Mouse (Mus musculus): ENCODE measurements around the gene Rnps1. TPM values are rescaled to one million over a fixed set of nuclear protein-coding genes. Genes with fewer than 3 reads are reported as not detected.

The Rnps1 gene
- total and polyA plus RNA-seq, 3 experiments = 160 to 288 (median 255) TPM

DNA sequence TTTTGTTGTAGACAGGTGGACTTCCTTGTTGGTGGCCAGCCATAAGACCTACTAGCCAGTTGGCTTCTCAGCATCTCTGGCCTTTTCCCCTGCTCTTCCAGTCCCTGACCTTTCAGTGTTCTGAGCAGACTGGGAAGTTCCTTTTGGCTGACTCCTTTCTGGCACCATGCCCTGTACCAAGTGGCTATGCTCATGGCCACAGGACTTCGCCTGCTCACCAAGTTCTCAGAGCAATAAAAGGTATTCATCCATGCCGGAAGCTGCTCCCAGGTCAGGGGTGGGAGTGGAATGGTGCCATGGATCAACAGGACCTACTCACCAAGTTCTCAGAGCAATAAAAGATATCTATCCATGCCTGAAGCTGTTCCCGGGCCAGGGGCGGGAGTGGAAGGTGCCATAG, 58.1 kb downstream of the Rnps1 start:
- dilution Hi-C loops (cut with MboI; ENCODE audit: extremely low pct_ligation_motif_present, extremely low pct_unique_long_range_greater_than_20kb, low sequenced_read_pairs) = no loop called here
- Histone ChIP-seq H3K9me3 (replicated peaks; ENCODE audit: low read length) (no peaks in the 10 kb centered on the region), H3K79me2 (replicated peaks; ENCODE audit: control insufficient read depth, extremely low read depth, insufficient read depth, poor library complexity, severe bottlenecking) (peaks cover 7% of the 10 kb centered on the region; the same call in 1 of the 2 replicates), H3K27ac (ENCODE audit: insufficient read depth, low read depth) (no peak overlapping the region), H3K27me3 (replicated peaks) (no peaks in the 10 kb centered on the region), H3K36me3 (replicated peaks in 1 of 2; ENCODE audit: control insufficient read depth in 1 of 2, insufficient read depth in 1 of 2, low read length in 1 of 2) (peaks cover 39 to 59% of the 10 kb centered on the region in 2 experiments), H3K4me2 (ENCODE audit: insufficient read depth, low read depth, poor library complexity, severe bottlenecking) (no peak overlapping the region), H3K9ac (ENCODE audit: insufficient read depth, low read depth) (no peak overlapping the region), H3K4me1 (ENCODE audit: control insufficient read depth in 1 of 2, insufficient read depth in 2 of 2) (peaks cover 5 to 26% of the 10 kb centered on the region in 2 experiments; a peak in 3 of 4 replicates), H3K4me3 (replicated peaks in 1 of 3; ENCODE audit: low read depth in 2 of 3, low read length in 2 of 3, poor library complexity in 1 of 3) (no peak overlapping the region)
- in situ Hi-C loops (cut with MboI; ENCODE audit: low pct_ligation_motif_present, low pct_unique_long_range_greater_than_20kb, low sequenced_read_pairs) = no loop called here
- DNase-seq (ENCODE audit: extremely low read depth) = no peak
- TF ChIP-seq POLR2AphosphoS2 (IDR thresholded peaks at IDR 0.05; ENCODE audit: low read depth, low read length) (0 out of 2 replicates have a peak, but pooled peaks have one; percentile 4), ETS1 (conservative IDR thresholded peaks at IDR 0.05; ENCODE audit: low read depth, low read length) (no peak), HCFC1 (IDR thresholded peaks at IDR 0.05; ENCODE audit: low read depth, low read length) (no peak)

DNA sequence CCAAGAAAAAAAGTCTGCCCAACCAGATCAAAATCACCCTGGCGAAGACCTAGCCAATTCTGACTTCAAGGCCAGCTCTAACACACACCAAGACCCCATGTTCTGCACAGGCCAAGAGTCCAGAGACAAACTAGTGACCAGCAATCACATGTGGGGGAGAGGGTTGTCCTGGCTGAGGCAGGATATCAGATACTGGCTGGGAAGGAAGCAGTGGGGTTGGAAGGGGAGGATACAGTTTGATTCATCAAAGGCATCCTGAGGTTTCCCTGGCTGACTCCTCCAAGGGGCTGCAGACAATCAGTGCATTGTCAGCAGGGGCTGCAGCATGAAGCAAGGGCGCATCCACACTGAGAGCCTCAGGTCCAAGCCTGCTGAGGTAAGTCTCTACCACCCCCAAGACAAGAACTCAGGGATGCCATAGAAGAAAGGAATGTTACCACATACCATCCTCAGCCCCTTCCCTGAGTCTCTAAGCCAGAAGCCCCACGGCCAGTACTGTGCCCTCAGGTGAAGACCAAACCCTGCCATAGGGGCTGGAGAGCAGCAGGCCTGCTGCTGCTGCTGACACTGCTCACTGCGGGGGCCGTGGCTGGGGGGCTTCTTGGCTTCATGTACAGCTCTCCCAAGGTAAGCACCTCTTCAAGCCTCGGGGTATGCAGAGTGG, 59.4 kb downstream of the Rnps1 start, which contains the start of gene Bricd5:
Gene Bricd5 (plus strand): TSS at position 273 of the 664 bp plus-strand sequence.
- H3K4me1 ChIP-seq (ENCODE audit: control insufficient read depth in 1 of 2, insufficient read depth in 2 of 2) = peaks cover 12 to 30% of the 10 kb centered on the region in 2 experiments; a peak in 3 of 4 replicates

DNA sequence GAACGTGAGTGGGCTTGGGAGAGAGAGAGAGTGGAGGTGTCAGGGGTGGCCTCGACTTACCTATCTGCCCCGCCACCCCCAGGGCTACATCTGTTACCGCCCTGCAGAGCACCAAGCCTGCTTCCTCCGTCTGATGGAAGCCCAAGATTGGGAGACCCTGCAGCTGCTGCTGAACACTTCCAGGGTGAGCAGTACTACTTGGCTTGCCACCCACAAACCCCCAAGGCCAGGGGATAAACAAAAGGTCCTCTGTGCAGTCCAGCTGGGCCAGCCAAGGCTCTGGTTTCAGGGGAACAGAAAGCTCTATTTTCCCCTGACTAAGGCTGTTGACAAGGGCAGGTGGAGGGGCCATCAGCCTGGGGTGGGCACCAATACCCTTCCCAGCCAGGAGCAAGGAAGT, 60.2 kb downstream of the Rnps1 start:
- no peaks in the 10 kb centered on the region for H3K27me3 ChIP-seq (replicated peaks)
- no peak overlapping the region for H3K27ac ChIP-seq (ENCODE audit: insufficient read depth, low read depth)
- H3K4me1 ChIP-seq (ENCODE audit: control insufficient read depth in 1 of 2, insufficient read depth in 2 of 2) = peaks cover 12 to 28% of the 10 kb centered on the region in 2 experiments; a peak in 3 of 4 replicates
- peaks cover 7% of the 10 kb centered on the region; the same call in 1 of the 2 replicates for H3K79me2 ChIP-seq (replicated peaks; ENCODE audit: control insufficient read depth, extremely low read depth, insufficient read depth, poor library complexity, severe bottlenecking)
- H3K36me3 ChIP-seq (replicated peaks in 1 of 2; ENCODE audit: control insufficient read depth in 1 of 2, insufficient read depth in 1 of 2, low read length in 1 of 2) = peaks cover 39 to 62% of the 10 kb centered on the region in 2 experiments
- no peak overlapping the region for H3K4me3 ChIP-seq (replicated peaks in 1 of 3; ENCODE audit: low read depth in 2 of 3, low read length in 2 of 3, poor library complexity in 1 of 3)
- TF ChIP-seq HCFC1 (IDR thresholded peaks at IDR 0.05; ENCODE audit: low read depth, low read length) = no peak
- no peak overlapping the region for H3K9ac ChIP-seq (ENCODE audit: insufficient read depth, low read depth)
- no peak overlapping the region for H3K4me2 ChIP-seq (ENCODE audit: insufficient read depth, low read depth, poor library complexity, severe bottlenecking)
- in situ Hi-C loops (cut with MboI; ENCODE audit: low pct_ligation_motif_present, low pct_unique_long_range_greater_than_20kb, low sequenced_read_pairs) = no loop called here
- DNase-seq (ENCODE audit: extremely low read depth) = no peak
- H3K9me3 ChIP-seq (replicated peaks; ENCODE audit: low read length) = no peaks in the 10 kb centered on the region
- dilution Hi-C loops (cut with MboI; ENCODE audit: extremely low pct_ligation_motif_present, extremely low pct_unique_long_range_greater_than_20kb, low sequenced_read_pairs) = no loop called here

More for the DNA sequence above, 59.4 kb downstream of the Rnps1 start, which contains the start of gene Bricd5:
- Histone ChIP-seq H3K9ac (ENCODE audit: insufficient read depth, low read depth) (no peak within 1 kb of the TSS), H3K79me2 (replicated peaks; ENCODE audit: control insufficient read depth, extremely low read depth, insufficient read depth, poor library complexity, severe bottlenecking) (peaks cover 7% of the 10 kb centered on the region; the same call in 1 of the 2 replicates), H3K27me3 (replicated peaks) (no peaks in the 10 kb centered on the region), H3K9me3 (replicated peaks; ENCODE audit: low read length) (no peaks in the 10 kb centered on the region), H3K4me3 (replicated peaks in 1 of 3; ENCODE audit: low read depth in 2 of 3, low read length in 2 of 3, poor library complexity in 1 of 3) (no peak within 1 kb of the TSS), H3K4me2 (ENCODE audit: insufficient read depth, low read depth, poor library complexity, severe bottlenecking) (no peak within 1 kb of the TSS), H3K27ac (ENCODE audit: insufficient read depth, low read depth) (no peak within 1 kb of the TSS), H3K36me3 (replicated peaks in 1 of 2; ENCODE audit: control insufficient read depth in 1 of 2, insufficient read depth in 1 of 2, low read length in 1 of 2) (peaks cover 39 to 62% of the 10 kb centered on the region in 2 experiments)
- no peak for DNase-seq (ENCODE audit: extremely low read depth)
- TF ChIP-seq ZMIZ1 (IDR thresholded peaks at IDR 0.05; ENCODE audit: low read depth, low read length) = no peak
- TF ChIP-seq POLR2A (IDR thresholded peaks at IDR 0.05; ENCODE audit: low read depth, low read length) = peak; percentile 32; the same call in 1 of the 2 replicates
- in situ Hi-C loops (cut with MboI; ENCODE audit: low pct_ligation_motif_present, low pct_unique_long_range_greater_than_20kb, low sequenced_read_pairs) (no loop called here), dilution Hi-C loops (cut with MboI; ENCODE audit: extremely low pct_ligation_motif_present, extremely low pct_unique_long_range_greater_than_20kb, low sequenced_read_pairs) (no loop called here)

Other genes with a start within 250 kb of the Rnps1 start
Only the 20 nearest of the 21 such genes appear.
- gene Tbc1d24, start 209.0 kb upstream of the Rnps1 start, total RNA-seq (2012; rRNA removed) = 4.2 and 4.8 TPM in 2 replicates
- gene Tbc1d24, start 209.0 kb upstream of the Rnps1 start, total RNA-seq (2014; rRNA removed) = 3.5 and 4.5 TPM in 2 replicates
- 5.8 and 6.6 TPM in 2 replicates for gene Tbc1d24, start 209.0 kb upstream of the Rnps1 start, polyA plus RNA-seq (2012; ENCODE audit: insufficient read length, low read depth)
- 0.08 TPM in 2 replicates for gene Ntn3, start 205.0 kb upstream of the Rnps1 start, total RNA-seq (2012; rRNA removed)
- gene Ntn3, start 205.0 kb upstream of the Rnps1 start, total RNA-seq (2014; rRNA removed) = not detected in 2 replicates
- gene Ntn3, start 205.0 kb upstream of the Rnps1 start, polyA plus RNA-seq (2012; ENCODE audit: insufficient read length, low read depth) = 0.10 TPM in 1 of 2 replicates, not detected in the other
- 11.8 and 13.6 TPM in 2 replicates for gene Tedc2, start 193.7 kb upstream of the Rnps1 start, total RNA-seq (2012; rRNA removed)
- gene Tedc2, start 193.7 kb upstream of the Rnps1 start, total RNA-seq (2014; rRNA removed) = 14.1 and 14.7 TPM in 2 replicates
- 14.1 and 14.5 TPM in 2 replicates for gene Tedc2, start 193.7 kb upstream of the Rnps1 start, polyA plus RNA-seq (2012; ENCODE audit: insufficient read length, low read depth)
- 40.1 and 40.9 TPM in 2 replicates for gene Ccnf, start 163.1 kb upstream of the Rnps1 start, total RNA-seq (2012; rRNA removed)
- gene Ccnf, start 163.1 kb upstream of the Rnps1 start, total RNA-seq (2014; rRNA removed) = 26.4 and 27.7 TPM in 2 replicates
- 57.6 and 60.7 TPM in 2 replicates for gene Ccnf, start 163.1 kb upstream of the Rnps1 start, polyA plus RNA-seq (2012; ENCODE audit: insufficient read length, low read depth)
- not detected in 2 replicates for gene Abca17, start 63.5 kb upstream of the Rnps1 start, total RNA-seq (2012; rRNA removed)
- 0.35 TPM in 1 of 2 replicates, not detected in the other for gene Abca17, start 63.5 kb upstream of the Rnps1 start, total RNA-seq (2014; rRNA removed)
- gene Abca17, start 63.5 kb upstream of the Rnps1 start, polyA plus RNA-seq (2012; ENCODE audit: insufficient read length, low read depth) = not detected in 2 replicates
- 5.7 and 8.4 TPM in 2 replicates for gene Abca3, start 62.6 kb upstream of the Rnps1 start, total RNA-seq (2012; rRNA removed)
- 3.9 and 4.0 TPM in 2 replicates for gene Abca3, start 62.6 kb upstream of the Rnps1 start, total RNA-seq (2014; rRNA removed)
- gene Abca3, start 62.6 kb upstream of the Rnps1 start, polyA plus RNA-seq (2012; ENCODE audit: insufficient read length, low read depth) = 8.7 and 9.1 TPM in 2 replicates
- 97.4 and 122 TPM in 2 replicates for gene Eci1, start 12.1 kb downstream of the Rnps1 start, total RNA-seq (2012; rRNA removed)
- gene Eci1, start 12.1 kb downstream of the Rnps1 start, total RNA-seq (2014; rRNA removed) = 94.7 and 100 TPM in 2 replicates
- gene Eci1, start 12.1 kb downstream of the Rnps1 start, polyA plus RNA-seq (2012; ENCODE audit: insufficient read length, low read depth) = 70.1 and 74.1 TPM in 2 replicates
- 1.5 and 1.6 TPM in 2 replicates for gene Dnase1l2, start 28.5 kb downstream of the Rnps1 start, total RNA-seq (2012; rRNA removed)
- gene Dnase1l2, start 28.5 kb downstream of the Rnps1 start, total RNA-seq (2014; rRNA removed) = 0.82 TPM in 2 replicates
- gene Dnase1l2, start 28.5 kb downstream of the Rnps1 start, polyA plus RNA-seq (2012; ENCODE audit: insufficient read length, low read depth) = 1.1 and 1.3 TPM in 2 replicates
- gene E4f1, start 55.7 kb downstream of the Rnps1 start, total RNA-seq (2012; rRNA removed) = 21.5 and 22.7 TPM in 2 replicates
- gene E4f1, start 55.7 kb downstream of the Rnps1 start, total RNA-seq (2014; rRNA removed) = 10.0 and 10.2 TPM in 2 replicates
- 16.2 and 17.4 TPM in 2 replicates for gene E4f1, start 55.7 kb downstream of the Rnps1 start, polyA plus RNA-seq (2012; ENCODE audit: insufficient read length, low read depth)
- gene Pgp, start 55.8 kb downstream of the Rnps1 start, total RNA-seq (2012; rRNA removed) = 14.2 and 17.3 TPM in 2 replicates
- gene Pgp, start 55.8 kb downstream of the Rnps1 start, total RNA-seq (2014; rRNA removed) = 31.1 and 41.8 TPM in 2 replicates
- 41.1 and 41.6 TPM in 2 replicates for gene Pgp, start 55.8 kb downstream of the Rnps1 start, polyA plus RNA-seq (2012; ENCODE audit: insufficient read length, low read depth)
- gene Bricd5, start 59.3 kb downstream of the Rnps1 start, total RNA-seq (2012; rRNA removed) = 0.98 and 1.1 TPM in 2 replicates
- gene Bricd5, start 59.3 kb downstream of the Rnps1 start, total RNA-seq (2014; rRNA removed) = not detected in 2 replicates
- 0.61 TPM in 1 of 2 replicates, not detected in the other for gene Bricd5, start 59.3 kb downstream of the Rnps1 start, polyA plus RNA-seq (2012; ENCODE audit: insufficient read length, low read depth)
- 10.0 and 13.6 TPM in 2 replicates for gene Mlst8, start 64.5 kb downstream of the Rnps1 start, total RNA-seq (2012; rRNA removed)
- gene Mlst8, start 64.5 kb downstream of the Rnps1 start, total RNA-seq (2014; rRNA removed) = 10.9 and 14.0 TPM in 2 replicates
- gene Mlst8, start 64.5 kb downstream of the Rnps1 start, polyA plus RNA-seq (2012; ENCODE audit: insufficient read length, low read depth) = 21.8 and 24.7 TPM in 2 replicates
- 0.08 and 0.21 TPM in 2 replicates for gene Caskin1, start 74.0 kb downstream of the Rnps1 start, total RNA-seq (2012; rRNA removed)
- not detected in 2 replicates for gene Caskin1, start 74.0 kb downstream of the Rnps1 start, total RNA-seq (2014; rRNA removed)
- 0.71 and 0.80 TPM in 2 replicates for gene Caskin1, start 74.0 kb downstream of the Rnps1 start, polyA plus RNA-seq (2012; ENCODE audit: insufficient read length, low read depth)
- 122 and 127 TPM in 2 replicates for gene Traf7, start 113.4 kb downstream of the Rnps1 start, total RNA-seq (2012; rRNA removed)
- gene Traf7, start 113.4 kb downstream of the Rnps1 start, total RNA-seq (2014; rRNA removed) = 109 and 114 TPM in 2 replicates
- gene Traf7, start 113.4 kb downstream of the Rnps1 start, polyA plus RNA-seq (2012; ENCODE audit: insufficient read length, low read depth) = 167 and 176 TPM in 2 replicates
- gene Rab26, start 119.6 kb downstream of the Rnps1 start, total RNA-seq (2012; rRNA removed) = 1.3 and 2.2 TPM in 2 replicates
- 0.36 TPM in 1 of 2 replicates, not detected in the other for gene Rab26, start 119.6 kb downstream of the Rnps1 start, total RNA-seq (2014; rRNA removed)
- gene Rab26, start 119.6 kb downstream of the Rnps1 start, polyA plus RNA-seq (2012; ENCODE audit: insufficient read length, low read depth) = 0.40 and 0.74 TPM in 2 replicates
- gene Pkd1, start 135.3 kb downstream of the Rnps1 start, total RNA-seq (2012; rRNA removed) = 11.1 and 13.4 TPM in 2 replicates
- 2.7 and 2.8 TPM in 2 replicates for gene Pkd1, start 135.3 kb downstream of the Rnps1 start, total RNA-seq (2014; rRNA removed)
- gene Pkd1, start 135.3 kb downstream of the Rnps1 start, polyA plus RNA-seq (2012; ENCODE audit: insufficient read length, low read depth) = 7.5 and 8.3 TPM in 2 replicates
- 35.2 and 35.4 TPM in 2 replicates for gene Tsc2, start 218.1 kb downstream of the Rnps1 start, total RNA-seq (2012; rRNA removed)
- 7.8 and 9.1 TPM in 2 replicates for gene Tsc2, start 218.1 kb downstream of the Rnps1 start, total RNA-seq (2014; rRNA removed)
- gene Tsc2, start 218.1 kb downstream of the Rnps1 start, polyA plus RNA-seq (2012; ENCODE audit: insufficient read length, low read depth) = 54.4 and 69.8 TPM in 2 replicates
- 21.9 and 24.0 TPM in 2 replicates for gene Nthl1, start 218.1 kb downstream of the Rnps1 start, total RNA-seq (2012; rRNA removed)
- gene Nthl1, start 218.1 kb downstream of the Rnps1 start, total RNA-seq (2014; rRNA removed) = 20.1 TPM in 2 replicates
- 20.4 and 25.7 TPM in 2 replicates for gene Nthl1, start 218.1 kb downstream of the Rnps1 start, polyA plus RNA-seq (2012; ENCODE audit: insufficient read length, low read depth)
- 4.4 and 5.5 TPM in 2 replicates for gene Slc9a3r2, start 235.8 kb downstream of the Rnps1 start, total RNA-seq (2012; rRNA removed)
- 1.8 and 2.1 TPM in 2 replicates for gene Slc9a3r2, start 235.8 kb downstream of the Rnps1 start, total RNA-seq (2014; rRNA removed)
- gene Slc9a3r2, start 235.8 kb downstream of the Rnps1 start, polyA plus RNA-seq (2012; ENCODE audit: insufficient read length, low read depth) = 4.8 and 5.1 TPM in 2 replicates
- not detected in 2 replicates for gene Npw, start 243.9 kb downstream of the Rnps1 start, total RNA-seq (2012; rRNA removed)
- gene Npw, start 243.9 kb downstream of the Rnps1 start, total RNA-seq (2014; rRNA removed) = not detected in 2 replicates
- gene Npw, start 243.9 kb downstream of the Rnps1 start, polyA plus RNA-seq (2012; ENCODE audit: insufficient read length, low read depth) = not detected in 2 replicates